Mouse (Mus musculus): Measurements from ENCODE around the gene Atp8b4.

DNA sequence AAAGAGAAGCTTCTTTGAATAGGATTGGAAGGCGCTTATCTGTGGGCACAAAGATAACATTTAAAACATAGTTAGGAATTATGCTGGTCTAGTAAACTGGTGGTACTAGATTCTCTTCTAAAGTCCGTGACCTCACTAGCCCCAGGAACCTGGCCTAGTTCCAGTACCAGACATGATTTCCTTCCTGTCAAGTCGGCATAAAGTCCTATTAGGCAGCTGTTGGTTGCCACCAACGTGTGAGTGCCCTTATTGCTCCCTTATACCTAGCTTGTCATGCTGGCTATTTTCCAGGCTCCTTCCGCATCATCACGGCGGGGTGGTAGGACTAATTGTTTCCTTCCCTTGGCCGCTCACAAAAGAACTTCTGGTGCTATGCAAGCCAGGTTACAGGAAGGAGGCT is 21.6 kb upstream of the Atp8b4 start:
- TF ChIP-seq CTCF (IDR thresholded peaks at IDR 0.05) (no peak), POLR2A (IDR thresholded peaks at IDR 0.05; ENCODE audit: insufficient read depth, low read depth, low read length) (no peak)
